Mouse (Mus musculus) bone marrow macrophage, adult 2 months (primary cell): ENCODE data around the gene Tmem8b. TPM values are rescaled to one million over a fixed set of nuclear protein-coding genes. Genes with fewer than 3 reads are reported as not detected.

Source experiments
- H3K27ac ChIP-seq: 2 replicates; pipeline ENCODE4 v1.5.1; 2012; ENCODE audit warnings: low read depth, low read length; ENCODE audit not compliant: insufficient read depth
- H3K4me1 ChIP-seq: 2 replicates; pipeline ENCODE4 v1.6.1; 2012; ENCODE audit warnings: low read length; ENCODE audit not compliant: control insufficient read depth, insufficient read depth
- H3K4me3 ChIP-seq: 2 replicates; pipeline ENCODE4 v1.5.1; 2012; ENCODE audit warnings: mild to moderate bottlenecking, low read length, moderate library complexity; ENCODE audit not compliant: insufficient read depth
- CTCF ChIP-seq: IDR thresholded peaks from 2 replicates; pipeline ENCODE4 v1.5.1; 2012; ENCODE audit warnings: low read depth, mild to moderate bottlenecking, low read length, moderate library complexity
- POLR2A ChIP-seq: IDR thresholded peaks from 2 replicates; pipeline ENCODE4 v1.6.1; 2012; ENCODE audit warnings: mild to moderate bottlenecking, low read depth, low read length, borderline replicate concordance
- polyA plus RNA-seq: library from polyadenylated mRNA; stranded (reverse); fragments of >200 nt; gene quantifications from 2 replicates; pipeline ENCODE4 v1.2.4, GENCODE M21; 2012; ENCODE audit not compliant: missing spikeins, insufficient read depth, insufficient read length

Gene Tmem8b
- polyA plus RNA-seq, 1 experiment, result 2.4 TPM

DNA sequence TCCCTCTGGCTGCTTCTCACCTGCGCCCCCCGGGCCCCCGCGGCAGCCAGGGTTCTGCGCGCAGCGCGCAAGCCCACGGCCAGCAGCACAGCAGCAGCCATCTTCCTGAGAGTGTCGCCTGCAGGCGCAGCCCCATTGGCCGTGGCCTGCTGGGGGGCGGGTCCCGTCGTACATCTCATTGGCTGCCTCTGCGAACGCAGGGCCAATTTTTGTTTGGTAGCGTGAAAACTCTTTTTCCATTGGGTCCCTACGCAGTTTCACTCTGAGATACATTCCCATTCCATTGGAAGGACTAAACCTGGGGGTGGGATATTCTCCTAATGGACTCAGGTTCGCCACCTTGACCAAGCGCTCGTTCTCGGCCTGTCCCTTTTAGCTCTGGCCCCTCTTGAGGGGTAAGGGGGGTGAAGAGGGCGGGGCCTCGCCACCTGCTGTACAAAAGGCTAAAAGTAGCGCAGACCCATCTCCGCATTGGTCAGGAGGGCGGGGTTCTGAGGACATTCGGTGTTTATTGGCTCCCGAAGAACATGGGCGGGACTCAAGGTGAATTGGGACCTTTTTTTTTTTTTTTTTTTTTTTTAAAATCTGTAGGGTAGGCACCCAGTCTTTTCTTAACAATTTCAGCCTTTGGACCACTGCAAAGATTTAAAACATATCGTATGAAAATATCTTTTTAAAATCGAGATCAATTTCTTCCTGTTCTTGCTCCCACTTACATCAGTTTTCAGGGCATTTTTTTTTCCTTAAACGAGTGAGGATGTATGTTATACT, 12.2 kb upstream of the Tmem8b start, which contains the start of gene Hint2:
TSS of gene Hint2 (minus strand) at position 128 of the 771 bp plus-strand sequence.
- H3K4me3 ChIP-seq, result peak within 1 kb of the TSS; percentile 80
- TF ChIP-seq CTCF (no peak), POLR2A (no peak)
- H3K4me1 ChIP-seq, result peaks cover 3% of the 10 kb centered on the region
- H3K27ac ChIP-seq, result no peak within 1 kb of the TSS

DNA sequence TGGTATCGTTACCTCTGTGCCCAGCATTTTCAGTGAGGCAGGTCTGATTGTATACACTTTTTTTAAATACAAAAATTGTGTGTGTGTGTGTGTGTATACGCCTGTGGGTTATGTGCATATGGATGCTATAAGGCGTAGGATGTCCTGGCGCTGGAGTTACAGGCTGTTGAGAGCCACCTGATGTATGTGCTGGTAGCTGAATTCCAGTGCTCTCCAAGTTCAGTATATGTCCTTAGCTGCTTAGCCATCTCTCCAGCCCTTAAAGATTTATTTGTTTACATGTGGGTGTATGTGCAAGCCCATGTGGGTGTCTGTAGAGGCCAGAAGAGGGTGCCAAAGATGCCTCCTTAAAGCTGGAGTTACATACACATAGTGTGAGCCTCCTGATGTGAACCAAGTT, 11.6 kb upstream of the Tmem8b start:
- no peak overlapping the region for H3K27ac ChIP-seq
- peaks cover 3% of the 10 kb centered on the region for H3K4me1 ChIP-seq
- TF ChIP-seq POLR2A (no peak), CTCF (no peak)
- H3K4me3 ChIP-seq, result no peak overlapping the region

DNA sequence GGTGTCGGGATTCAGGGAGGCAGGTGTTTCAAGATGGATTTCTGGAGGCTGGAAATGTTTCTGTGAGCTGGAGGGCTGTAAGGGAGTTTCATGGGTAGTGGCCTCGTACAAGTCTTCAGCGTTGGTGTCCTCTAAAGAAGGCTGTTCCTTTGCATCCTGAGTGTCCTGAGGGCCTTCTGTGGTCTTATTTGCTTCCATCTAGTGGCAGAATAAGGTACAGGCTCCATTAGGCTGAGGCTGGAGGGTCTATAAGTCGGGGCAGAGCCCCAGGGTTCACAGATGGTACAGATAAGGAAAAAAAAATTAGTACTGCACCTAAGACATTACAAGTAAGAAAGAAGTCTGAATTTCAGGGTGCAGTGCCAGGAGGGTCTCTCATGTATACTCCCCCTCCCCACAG, 2.4 kb upstream of the Tmem8b start:
- no peak for TF ChIP-seq CTCF
- no peak overlapping the region for H3K27ac ChIP-seq
- no peak overlapping the region for H3K4me3 ChIP-seq
- H3K4me1 ChIP-seq, result peaks cover 9% of the 10 kb centered on the region

DNA sequence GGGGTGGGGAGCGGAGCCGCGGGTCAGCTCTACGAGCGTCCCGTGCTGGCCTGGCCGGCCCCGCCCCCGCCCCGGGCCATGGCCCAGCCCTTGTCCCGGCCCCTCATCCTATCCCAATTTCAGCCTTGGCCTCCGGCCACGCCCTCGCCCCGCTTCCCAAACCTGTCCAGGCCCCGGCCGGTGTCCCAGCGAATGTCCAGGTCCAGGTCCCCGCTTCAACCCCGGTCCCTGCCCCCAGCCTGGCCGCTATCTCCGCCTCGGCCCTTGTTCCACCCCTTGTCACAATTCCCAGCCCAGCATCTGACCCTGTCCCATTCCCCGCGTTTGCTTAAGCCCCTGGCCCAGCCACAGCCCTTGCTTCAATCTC, 640 bp downstream of the Tmem8b start:
- Histone ChIP-seq H3K27ac (no peak overlapping the region), H3K4me3 (peak overlapping the region; percentile 73), H3K4me1 (peaks cover 9% of the 10 kb centered on the region)
- no peak for TF ChIP-seq POLR2A
- TF ChIP-seq CTCF, result no peak

DNA sequence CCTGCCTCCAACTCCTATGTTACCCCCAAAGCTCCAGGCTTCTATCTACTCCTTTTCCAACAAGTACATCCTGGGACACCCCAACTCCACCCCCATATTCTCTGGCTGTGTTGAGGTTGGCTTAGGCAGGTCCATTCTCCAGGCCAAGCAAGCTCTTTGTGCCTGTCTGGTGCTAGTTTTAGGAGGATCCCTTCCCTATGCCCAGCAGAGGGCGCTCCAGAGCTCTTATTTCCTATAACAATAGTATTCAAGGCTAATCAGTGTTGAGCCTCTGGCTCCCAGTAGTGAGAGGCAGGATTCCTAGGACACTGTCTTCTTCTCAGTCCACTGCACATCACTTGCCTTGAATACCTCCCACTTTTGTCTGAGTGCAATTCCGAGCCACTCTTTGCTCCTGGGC, 3.3 kb downstream of the Tmem8b start:
- Histone ChIP-seq H3K4me3 (no peak overlapping the region), H3K27ac (no peak overlapping the region), H3K4me1 (peaks cover 9% of the 10 kb centered on the region)
- TF ChIP-seq POLR2A, result no peak
- TF ChIP-seq CTCF, result peak; percentile 58

DNA sequence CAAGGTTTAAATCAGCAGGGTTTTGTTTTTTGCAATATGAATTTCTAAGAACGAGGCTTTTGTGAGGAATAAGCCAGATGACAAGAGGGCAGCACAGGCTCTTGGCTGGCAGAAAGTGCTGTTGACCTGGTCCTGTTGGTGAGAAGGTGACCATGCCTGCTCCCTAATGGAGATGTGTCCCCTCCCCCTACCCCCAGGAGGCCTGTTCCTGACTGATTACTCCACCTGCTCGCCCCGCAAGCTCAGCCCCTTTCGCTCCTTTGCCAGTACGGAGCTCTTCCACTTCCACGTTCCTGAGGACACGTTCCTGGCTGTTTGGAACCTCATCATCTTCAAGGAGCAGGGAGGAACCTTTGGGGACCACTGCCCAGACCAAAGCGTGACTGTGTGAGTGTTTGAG, 4.9 kb downstream of the Tmem8b start:
- peaks cover 6% of the 10 kb centered on the region for H3K4me1 ChIP-seq
- no peak for TF ChIP-seq POLR2A
- no peak for TF ChIP-seq CTCF
- H3K4me3 ChIP-seq, result no peak overlapping the region
- no peak overlapping the region for H3K27ac ChIP-seq

DNA sequence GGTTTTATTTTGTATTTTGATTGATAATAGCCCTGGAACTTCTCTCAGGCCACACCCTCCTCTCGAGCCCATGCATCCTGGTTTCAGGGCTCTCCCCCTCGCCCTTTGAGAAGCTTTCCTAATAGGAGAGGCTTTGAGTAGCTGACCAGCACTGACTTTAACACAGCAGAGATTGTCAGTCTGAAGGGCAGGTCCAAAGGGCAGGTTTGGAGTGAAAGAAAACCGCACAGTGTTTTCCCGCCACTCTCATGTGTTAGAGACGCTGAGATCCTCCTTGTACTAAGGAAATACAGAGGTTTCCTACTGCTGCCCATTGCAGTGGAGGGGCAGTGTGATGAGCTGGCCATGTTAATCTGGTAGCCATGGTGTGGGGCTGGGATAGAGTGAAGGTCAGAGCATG, 6.2 kb downstream of the Tmem8b start:
- Histone ChIP-seq H3K4me1 (no peaks in the 10 kb centered on the region), H3K4me3 (no peak overlapping the region), H3K27ac (no peak overlapping the region)
- no peak for TF ChIP-seq CTCF

DNA sequence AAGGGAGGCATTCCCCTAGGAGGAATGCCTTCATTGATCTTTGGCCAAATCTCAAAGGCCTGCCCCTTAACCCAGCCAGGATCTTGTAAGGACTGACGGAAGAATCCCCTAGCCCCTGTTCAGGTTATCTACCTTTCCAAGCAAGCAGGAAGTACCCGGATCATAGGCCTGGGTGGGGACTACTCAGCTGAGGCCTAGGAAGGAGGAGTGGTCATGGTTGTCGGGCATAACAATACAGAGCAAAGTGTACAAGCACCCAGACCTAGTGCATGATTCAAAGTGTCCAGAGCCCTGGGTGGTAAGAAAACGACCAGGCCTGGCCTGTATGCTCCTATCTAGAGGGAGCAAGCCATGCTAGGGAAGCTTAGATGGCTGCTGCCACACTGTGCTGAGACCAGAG, 6.8 kb downstream of the Tmem8b start:
- TF ChIP-seq CTCF (no peak), POLR2A (no peak)
- Histone ChIP-seq H3K4me1 (no peaks in the 10 kb centered on the region), H3K27ac (no peak overlapping the region), H3K4me3 (no peak overlapping the region)

DNA sequence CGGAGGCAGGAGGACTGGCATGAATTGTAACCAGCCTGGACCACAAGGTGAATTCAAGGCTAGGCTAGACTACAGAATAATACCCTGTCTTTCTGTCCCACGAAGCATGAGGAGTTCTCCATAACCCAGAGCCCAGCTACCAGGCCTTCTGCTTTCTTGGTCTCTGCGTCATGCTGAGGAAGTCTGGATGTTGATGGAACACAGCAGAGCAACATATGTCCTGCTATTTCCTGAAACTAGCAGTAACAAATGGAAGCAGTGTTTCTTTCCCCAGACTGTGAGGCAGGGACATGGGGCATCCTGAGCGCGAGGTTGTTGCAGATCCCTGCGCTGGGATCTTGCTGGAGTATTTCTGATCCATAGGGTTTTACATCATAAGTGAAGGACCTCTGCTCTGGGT, 9.8 kb downstream of the Tmem8b start:
- Histone ChIP-seq H3K27ac (no peak overlapping the region), H3K4me1 (no peaks in the 10 kb centered on the region), H3K4me3 (no peak overlapping the region)
- TF ChIP-seq POLR2A (no peak), CTCF (no peak)

DNA sequence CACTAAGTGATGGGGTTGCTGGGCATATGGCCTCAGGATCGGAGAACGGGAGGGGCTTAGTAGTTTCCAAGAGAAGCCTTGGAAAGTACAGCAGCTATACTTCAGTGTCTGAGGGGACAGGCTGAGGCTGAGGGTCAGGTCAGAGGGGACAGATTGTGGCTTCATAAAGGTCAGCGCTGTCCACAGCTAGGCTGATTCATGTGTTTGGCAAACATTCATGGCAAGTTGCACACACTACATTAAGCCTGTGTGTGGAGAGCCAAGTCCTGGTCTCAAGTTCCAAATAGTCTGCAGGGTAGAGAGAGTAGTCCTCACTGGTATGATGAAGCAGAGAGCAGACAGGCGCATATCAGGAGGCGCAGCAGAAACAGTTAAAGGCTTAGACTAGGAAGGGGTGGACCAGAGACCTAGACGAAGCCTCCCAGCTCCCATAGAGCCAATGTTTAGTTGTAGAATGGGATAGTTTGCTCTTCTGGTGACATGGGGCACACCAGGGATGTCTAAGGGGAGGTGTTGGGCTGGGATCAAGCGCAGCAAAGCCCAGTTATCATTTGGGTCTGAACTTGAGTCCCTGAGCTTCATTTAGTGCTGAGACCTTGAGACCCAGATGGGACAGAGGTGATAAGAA, 10.8 kb downstream of the Tmem8b start:
- H3K4me3 ChIP-seq, result no peak overlapping the region
- H3K27ac ChIP-seq, result no peak overlapping the region
- H3K4me1 ChIP-seq, result no peaks in the 10 kb centered on the region
- TF ChIP-seq CTCF, result no peak
- no peak for TF ChIP-seq POLR2A

DNA sequence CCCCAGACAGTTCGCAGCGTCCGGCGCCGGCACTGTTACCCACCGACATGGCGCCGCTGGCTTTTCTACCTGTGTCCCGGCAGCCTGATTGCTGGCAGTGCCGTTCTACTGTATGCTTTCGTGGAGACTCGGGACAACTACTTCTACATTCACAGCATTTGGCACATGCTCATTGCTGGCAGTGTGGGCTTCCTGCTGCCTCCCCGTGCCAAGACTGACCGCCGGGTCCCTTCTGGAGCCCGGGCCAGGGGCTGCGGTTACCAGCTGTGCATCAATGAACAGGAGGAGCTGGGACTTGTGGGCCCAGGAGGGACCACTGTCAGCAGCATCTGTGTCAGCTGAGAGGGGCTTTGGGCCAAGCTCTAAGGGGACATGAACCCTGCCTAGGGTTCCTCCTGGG, 21.2 kb downstream of the Tmem8b start:
- no peak overlapping the region for H3K27ac ChIP-seq
- TF ChIP-seq CTCF, result no peak
- TF ChIP-seq POLR2A, result no peak
- H3K4me1 ChIP-seq, result no peaks in the 10 kb centered on the region
- no peak overlapping the region for H3K4me3 ChIP-seq
